Mouse (Mus musculus): ENCODE measurements around the gene Slain1. TPM values are rescaled to one million over a fixed set of nuclear protein-coding genes. Genes with fewer than 3 reads are reported as not detected.

Gene Slain1
- total RNA-seq (2021): 10 to 100 TPM; 61.2 to 63.0 TPM

DNA sequence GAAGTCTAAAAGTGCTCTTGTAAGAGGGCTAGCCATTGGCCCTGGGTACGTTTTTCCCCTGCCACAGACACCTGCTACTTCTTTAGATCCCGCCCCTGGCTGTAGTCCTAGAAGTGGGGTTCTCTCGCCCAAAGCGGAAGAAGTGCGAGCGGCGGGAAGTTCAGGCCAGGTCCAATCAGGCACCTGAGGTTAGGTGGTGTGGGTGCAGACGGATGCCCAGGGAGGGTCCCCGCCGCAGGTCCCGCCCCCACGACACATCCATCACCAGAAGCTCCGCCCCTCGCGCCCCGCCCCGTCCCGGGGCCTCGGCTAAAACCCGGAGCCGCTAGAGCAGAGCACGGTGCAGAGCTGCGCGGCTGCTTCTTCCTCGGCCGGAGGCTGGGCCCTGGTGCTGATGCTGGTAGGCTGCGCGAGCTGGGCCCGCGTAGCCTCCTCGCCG is at the start of gene Slain1:
Slain1 (plus strand) TSS at position 333 of the 439 bp plus-strand sequence.
- intact Hi-C loops (cut with DNase I): loop anchor here (5.0 kb wide), 1 partner anchor 88 kb away; no protein-coding TSS in a partner anchor
- peak; percentile 85 to 91 for DNase-seq (ENCODE audit: extremely low spot score in 1 of 2, low spot score in 2 of 2)

DNA sequence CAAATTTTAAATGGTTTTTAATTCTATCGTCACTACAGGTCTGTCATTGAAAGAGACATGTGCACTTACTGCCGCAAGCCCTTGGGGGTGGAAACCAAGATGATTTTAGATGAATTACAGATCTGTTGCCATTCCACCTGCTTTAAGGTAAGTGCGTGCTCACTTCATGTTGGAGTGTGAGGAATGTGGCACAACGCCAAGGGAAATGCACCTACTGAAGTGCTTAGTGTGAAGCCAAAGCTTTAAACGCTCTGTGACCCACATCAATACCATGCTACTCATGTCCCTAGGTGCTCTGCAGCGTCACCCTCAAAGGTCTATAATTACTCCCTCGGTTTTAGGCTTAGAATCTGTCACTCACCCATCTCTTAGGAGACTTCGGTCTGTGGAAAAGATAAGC is 42.0 kb upstream of the Slain1 start:
- intact Hi-C loops (cut with DNase I): no loop called here
- no peak for DNase-seq (ENCODE audit: extremely low spot score in 1 of 2, low spot score in 2 of 2)

DNA sequence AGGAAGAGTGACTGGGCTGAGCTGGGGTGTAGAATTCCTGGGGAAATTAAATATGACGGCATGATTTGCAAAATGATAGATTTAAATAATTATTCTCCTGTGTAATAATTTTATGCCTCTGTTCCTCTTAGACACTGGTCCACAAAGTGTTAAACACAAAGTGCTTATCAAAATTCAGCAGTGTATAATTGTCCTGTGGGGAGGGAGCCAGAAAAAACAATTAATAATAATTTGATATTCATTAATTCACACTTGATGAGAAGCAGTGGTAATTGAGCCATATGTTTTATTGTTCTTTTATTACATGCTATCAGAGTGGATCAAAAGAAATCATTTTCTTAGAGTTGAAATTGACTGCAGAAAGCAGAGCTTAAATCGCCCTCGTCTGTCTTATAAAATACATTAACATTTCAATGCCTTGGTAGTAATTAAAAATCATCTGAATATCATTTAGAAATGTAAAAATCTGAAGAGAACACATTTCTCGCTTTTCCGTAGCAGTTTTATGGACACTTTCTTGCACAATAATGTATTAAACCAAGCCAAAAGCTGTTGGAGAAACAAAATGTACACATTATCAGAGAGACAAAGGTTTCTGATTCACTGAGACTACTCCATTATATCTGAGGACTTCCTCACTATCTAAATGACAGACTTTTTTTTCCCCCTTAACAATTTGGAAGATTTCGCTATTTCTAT is 36.3 kb upstream of the Slain1 start:
- intact Hi-C loops (cut with DNase I): no loop called here
- DNase-seq (ENCODE audit: extremely low spot score in 1 of 2, low spot score in 2 of 2): no peak

DNA sequence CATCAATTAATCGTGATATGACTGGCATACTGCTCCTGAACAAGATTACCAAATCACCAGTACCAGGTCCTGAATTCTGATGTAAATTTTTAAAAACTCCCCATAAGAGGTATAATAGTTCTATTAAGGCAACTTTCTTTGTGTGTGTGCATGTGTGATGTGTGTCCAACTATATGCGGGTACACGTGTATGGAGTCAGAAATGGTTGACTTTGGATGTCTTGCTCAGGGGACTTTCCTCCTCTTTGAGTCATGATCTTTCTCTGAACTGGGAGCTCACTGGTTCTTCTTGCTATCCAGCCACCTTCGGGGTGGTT is 35.8 kb upstream of the Slain1 start:
- no peak for DNase-seq (ENCODE audit: extremely low spot score in 1 of 2, low spot score in 2 of 2)
- intact Hi-C loops (cut with DNase I): no loop called here

DNA sequence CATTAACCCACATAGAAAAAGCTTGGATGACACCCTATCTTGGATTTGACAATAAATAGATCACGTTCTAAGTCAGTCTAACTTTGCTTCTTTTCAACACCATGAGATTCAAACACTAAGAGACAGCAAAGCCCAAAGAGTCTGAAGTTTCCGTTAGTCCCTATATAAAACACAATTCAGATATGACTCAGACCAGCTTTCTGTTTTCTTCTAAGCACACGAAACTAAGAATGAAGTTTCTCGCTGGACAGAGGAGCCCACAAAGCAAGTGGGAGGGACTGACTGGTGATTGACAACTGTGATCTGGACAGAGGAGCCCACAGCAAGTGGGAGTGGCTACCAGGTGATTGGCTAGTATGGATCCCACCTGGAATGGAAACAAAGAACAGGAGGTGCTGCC is 30.3 kb upstream of the Slain1 start:
- intact Hi-C loops (cut with DNase I): no loop called here
- DNase-seq (ENCODE audit: extremely low spot score in 1 of 2, low spot score in 2 of 2): no peak

DNA sequence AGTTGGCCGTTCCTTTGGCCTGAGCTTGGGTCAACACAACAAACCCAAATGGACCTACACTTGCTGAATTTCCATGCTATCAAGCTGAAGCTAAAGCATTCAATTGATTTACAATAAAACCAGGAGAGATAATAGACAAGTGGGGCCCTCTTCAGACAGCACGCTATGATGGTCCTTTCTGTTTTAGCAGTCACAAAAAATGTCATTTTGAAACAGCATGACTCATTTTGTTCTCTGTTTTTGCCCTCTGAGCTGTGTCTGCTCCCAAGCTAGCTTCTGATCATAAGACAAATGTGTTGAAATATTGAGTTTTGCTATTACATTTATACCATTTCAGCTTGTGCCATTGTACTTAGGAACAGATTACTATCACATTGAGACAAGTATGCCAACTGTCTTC is 28.8 kb upstream of the Slain1 start:
- DNase-seq (ENCODE audit: extremely low spot score in 1 of 2, low spot score in 2 of 2): no peak
- intact Hi-C loops (cut with DNase I): no loop called here

GRCm38 (mm10) chr14:103626100-103626499 is 23.9 kb upstream of the Slain1 start:
- no peak for DNase-seq (ENCODE audit: extremely low spot score in 1 of 2, low spot score in 2 of 2)
- intact Hi-C loops (cut with DNase I): no loop called here

DNA sequence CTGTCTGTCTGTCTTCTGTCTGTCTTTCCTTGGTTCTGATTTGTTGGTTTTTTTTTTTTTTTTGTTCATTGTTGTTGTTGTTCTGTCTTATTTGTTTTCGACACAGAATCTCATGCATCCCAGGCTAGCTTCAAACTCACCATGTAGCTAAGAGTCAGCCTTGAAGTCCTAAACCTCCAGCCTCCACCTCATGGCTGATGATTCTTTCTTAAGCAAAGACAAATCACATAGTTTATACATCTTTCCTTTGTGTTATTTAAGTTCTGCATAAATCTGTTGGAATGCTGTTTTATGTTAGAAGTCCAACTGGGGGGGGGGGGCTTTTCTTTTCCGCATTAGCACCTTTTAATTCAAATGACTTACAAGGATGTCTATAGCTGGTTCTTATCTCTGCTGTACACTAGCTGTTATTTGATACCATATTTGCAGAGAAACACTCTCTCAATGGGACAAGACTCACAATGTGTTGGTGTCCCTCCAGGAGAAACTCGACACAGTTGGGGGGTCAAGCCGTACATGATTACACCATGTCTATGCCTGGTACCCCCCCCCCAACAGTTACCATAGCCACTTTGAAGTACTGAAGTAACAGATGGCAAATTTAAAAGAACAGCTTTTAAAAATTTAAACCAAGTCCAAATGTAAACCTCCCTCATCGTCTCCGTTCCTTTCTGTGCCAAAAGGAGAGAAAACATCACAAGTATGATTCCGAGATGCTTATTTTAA is 20.2 kb upstream of the Slain1 start:
- intact Hi-C loops (cut with DNase I): loop anchor here (5.0 kb wide), 1 partner anchor 73 kb away; no protein-coding TSS in a partner anchor

DNA sequence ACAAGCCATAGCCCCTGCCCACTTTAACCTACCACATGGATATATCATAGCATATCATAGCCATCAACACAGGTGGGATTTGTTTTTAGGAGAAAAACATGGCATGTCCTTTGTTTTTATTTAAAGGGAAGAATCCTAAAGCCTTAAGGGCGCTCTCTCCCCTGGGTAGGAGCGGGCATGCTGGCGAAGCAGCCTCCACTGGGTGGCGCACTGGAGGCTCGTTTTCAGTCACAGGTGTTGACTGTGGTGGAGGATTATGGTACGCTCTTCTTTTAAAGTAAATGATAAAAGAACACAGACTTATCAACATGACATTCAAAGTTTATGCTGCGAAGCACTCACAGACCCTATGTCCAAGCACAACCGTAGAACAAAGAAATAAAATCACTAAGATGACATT is 19.5 kb upstream of the Slain1 start:
- DNase-seq (ENCODE audit: extremely low spot score in 1 of 2, low spot score in 2 of 2): peak in 1 of 2 experiments; percentile 51
- intact Hi-C loops (cut with DNase I): loop anchor here (5.0 kb wide), 1 partner anchor 73 kb away; no protein-coding TSS in a partner anchor

More for the DNA sequence above, 20.2 kb upstream of the Slain1 start:
- DNase-seq (ENCODE audit: extremely low spot score in 1 of 2, low spot score in 2 of 2): no peak

DNA sequence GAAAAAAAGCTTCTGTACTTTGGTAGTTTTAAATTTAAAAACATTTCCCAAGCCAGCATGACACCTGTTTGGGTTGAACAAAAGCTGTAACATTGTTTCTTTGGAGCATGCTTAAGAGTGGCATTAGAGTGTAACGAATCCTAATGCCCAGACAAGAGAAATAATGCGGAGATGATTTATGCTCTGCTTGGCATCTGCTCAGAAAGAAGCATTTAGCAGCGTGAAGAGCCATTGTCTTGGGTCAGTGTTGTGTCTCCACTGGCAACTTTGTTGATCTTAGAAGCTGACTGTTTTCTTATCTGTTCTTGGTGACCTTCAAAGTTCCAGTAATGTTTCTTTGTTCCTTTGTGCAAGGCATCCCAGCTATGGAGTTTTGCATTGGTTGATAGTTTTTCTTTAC is 6.1 kb upstream of the Slain1 start:
- intact Hi-C loops (cut with DNase I): no loop called here
- no peak for DNase-seq (ENCODE audit: extremely low spot score in 1 of 2, low spot score in 2 of 2)

DNA sequence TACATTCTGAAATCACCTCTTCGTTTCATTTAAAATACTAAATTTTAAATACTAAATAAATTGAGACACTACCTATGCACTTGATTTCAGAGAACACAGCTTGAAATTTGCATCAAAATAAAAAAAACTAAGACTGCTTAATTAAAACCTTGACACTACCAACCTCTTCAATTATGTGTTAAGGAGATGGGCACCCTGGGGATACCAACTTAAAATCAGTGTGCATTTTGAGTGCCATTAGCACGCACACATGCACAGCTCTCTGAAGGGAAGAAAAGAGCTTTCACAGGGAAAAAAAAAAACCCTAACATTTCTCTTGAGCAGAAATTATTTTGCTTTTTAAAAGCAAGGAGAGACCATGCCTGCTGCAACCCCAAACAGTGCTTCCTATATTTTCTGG is 2.0 kb upstream of the Slain1 start:
- intact Hi-C loops (cut with DNase I): no loop called here
- DNase-seq (ENCODE audit: extremely low spot score in 1 of 2, low spot score in 2 of 2): no peak

DNA sequence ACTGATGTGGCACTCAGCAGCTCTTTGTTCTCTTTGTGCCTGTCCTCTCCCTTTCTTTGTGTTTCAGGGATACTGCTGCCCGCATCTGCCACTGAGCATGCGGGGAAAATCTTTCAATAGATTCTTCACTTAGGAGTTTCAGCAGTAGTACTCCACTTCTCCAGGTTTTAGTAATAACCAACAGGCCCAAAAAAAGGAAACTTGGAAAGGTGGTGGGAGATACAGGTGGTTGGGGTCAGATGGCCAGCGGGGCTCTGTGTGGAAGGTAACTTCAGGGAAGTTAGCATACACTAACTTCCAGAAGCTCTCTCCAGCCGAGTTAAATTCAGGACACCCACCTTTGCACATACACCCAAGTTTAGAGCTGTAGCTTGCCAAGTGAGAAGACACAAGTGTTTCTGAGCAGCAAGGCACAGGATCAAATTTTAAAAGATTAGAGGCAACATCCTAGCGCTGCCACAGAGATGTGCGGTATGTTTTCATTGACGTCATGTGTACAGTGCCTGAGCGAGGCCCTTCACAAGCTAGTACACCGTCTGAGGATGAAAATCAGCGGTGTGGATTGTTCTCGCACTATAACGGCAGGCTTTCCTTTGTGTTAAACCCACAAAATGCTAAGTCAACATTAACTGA is 1.3 kb upstream of the Slain1 start:
- intact Hi-C loops (cut with DNase I): no loop called here
- peak in 1 of 2 experiments; percentile 57 for DNase-seq (ENCODE audit: extremely low spot score in 1 of 2, low spot score in 2 of 2)

GRCm38 (mm10) chr14:103649302-103649701 is 726 bp upstream of the Slain1 start:
- DNase-seq (ENCODE audit: extremely low spot score in 1 of 2, low spot score in 2 of 2): no peak
- intact Hi-C loops (cut with DNase I): no loop called here

DNA sequence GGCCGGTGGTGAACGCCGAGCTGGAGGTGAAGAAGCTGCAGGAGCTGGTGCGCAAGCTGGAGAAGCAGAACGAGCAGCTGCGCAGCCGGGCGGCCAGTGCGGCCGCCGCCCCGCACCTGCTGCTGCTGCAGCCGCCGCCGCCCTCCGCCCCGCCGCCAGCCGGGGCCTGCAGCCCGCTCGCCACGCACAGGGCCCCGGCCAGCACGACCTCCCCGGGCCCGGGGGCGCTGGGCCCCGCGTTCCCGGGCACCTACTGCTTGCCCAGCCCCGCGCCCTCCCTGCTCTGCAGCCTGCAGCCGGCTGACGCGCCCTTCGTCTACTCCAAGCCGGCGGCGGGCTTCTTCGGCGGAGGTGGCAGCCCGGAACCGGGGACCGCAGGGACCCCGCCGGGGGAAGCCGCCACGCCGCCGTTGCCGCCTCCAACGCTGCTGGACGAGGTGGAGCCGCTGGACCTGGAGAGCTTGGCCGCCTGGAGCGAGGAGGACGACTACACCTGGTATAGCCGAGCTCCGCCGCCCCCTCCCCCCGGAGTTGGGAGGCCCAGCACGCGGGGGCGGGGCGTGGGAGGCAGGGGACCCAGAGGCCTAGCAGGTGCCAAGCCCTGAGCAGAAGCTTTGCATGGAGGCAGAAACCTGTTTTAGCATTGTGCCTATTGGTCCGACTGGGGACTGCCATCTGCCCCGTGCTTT is 529 bp downstream of the Slain1 start:
- intact Hi-C loops (cut with DNase I): loop anchor here (5.0 kb wide), 1 partner anchor 88 kb away; no protein-coding TSS in a partner anchor
- peak; percentile 22 to 80 for DNase-seq (ENCODE audit: extremely low spot score in 1 of 2, low spot score in 2 of 2)

DNA sequence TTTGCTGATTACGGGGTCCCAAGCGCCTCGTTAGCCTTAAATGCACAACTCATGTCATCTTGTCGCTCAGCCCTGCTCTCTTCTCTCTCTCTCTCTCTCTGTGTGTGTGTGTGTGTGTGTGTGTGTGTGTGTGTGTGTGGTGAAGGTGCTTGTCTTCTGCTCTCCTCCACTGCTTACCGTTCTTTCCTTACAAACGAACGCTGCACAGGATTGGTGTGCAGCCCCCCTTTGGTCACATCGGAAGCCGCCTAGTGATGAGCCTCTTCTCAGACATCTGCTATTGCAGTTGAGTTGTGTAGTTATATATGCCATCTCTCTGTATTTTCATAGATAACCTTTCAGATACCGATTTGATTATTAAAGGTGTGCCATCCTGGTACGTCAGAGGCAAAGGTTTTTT is 1.1 kb downstream of the Slain1 start:
- intact Hi-C loops (cut with DNase I): loop anchor here (5.0 kb wide), 1 partner anchor 89 kb away; no protein-coding TSS in a partner anchor
- DNase-seq (ENCODE audit: extremely low spot score in 1 of 2, low spot score in 2 of 2): no peak

DNA sequence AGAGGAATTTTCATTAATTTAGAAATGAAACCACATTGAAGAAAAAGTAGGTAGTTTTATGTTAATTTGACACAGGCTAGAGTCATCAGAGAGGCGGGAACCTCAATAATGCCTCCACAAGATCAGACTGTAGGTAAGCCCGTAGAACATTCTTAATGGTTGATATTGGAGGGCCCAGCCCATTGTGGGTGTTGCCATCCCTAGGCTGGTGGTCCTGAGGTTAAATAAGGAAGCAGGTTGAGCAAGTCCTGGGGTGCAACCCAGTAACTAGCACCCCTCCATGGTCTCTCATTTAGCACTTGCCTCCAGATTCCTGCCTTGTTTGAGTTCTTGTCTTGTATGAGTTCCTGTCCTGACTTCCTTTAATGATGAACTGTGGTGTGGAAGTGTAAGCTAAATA is 1.5 kb downstream of the Slain1 start:
- DNase-seq (ENCODE audit: extremely low spot score in 1 of 2, low spot score in 2 of 2): no peak
- intact Hi-C loops (cut with DNase I): loop anchor here (5.0 kb wide), 1 partner anchor 89 kb away; no protein-coding TSS in a partner anchor

DNA sequence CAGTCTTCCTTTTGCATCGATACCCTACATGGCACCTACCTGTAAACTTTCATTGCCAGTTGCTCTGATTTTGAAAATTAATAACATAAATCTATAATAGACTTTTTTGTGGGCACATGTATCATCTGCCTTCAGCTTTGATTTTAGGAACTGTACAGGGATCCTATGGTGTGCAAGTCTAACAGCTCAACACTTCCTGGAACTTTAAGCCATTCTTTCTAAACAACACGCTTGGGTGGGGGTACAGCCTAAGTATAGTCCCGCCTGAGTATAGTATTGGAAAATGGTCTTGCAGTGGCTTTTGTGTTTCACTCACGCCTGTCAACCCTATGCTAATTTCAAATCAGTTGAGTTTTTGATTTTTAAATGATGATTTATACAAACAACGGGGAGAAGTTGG is 2.5 kb downstream of the Slain1 start:
- DNase-seq (ENCODE audit: extremely low spot score in 1 of 2, low spot score in 2 of 2): no peak
- intact Hi-C loops (cut with DNase I): loop anchor here (5.0 kb wide), 1 partner anchor 90 kb away; no protein-coding TSS in a partner anchor

GRCm38 (mm10) chr14:103653800-103654199 is 3.8 kb downstream of the Slain1 start:
- intact Hi-C loops (cut with DNase I): loop anchor here (5.0 kb wide), 1 partner anchor 91 kb away; no protein-coding TSS in a partner anchor
- DNase-seq (ENCODE audit: extremely low spot score in 1 of 2, low spot score in 2 of 2): no peak

DNA sequence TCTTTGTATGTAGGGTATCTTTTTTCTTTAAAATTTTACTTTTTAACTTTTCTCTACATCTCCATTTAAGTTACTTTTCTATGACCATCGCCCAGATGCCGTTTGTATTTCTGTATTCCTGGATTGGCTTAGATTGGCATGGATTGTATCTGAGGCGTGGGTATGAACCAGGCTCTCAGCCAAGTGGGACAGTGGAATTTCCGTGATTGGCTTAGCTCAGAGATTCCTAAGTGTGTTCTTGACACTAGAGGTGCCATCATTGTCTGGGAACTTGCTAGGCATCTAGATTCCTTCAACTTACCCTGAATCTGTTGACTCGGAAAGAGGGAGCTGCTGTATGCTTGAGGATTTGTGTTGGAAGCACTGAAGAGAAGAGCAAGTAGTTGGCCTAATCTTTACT is 5.4 kb downstream of the Slain1 start:
- no peak for DNase-seq (ENCODE audit: extremely low spot score in 1 of 2, low spot score in 2 of 2)
- intact Hi-C loops (cut with DNase I): loop anchor here (5.0 kb wide), 1 partner anchor 37 kb away; no protein-coding TSS in a partner anchor
